Mouse (Mus musculus): ENCODE data around the gene Supt7l. TPM values are rescaled to one million over a fixed set of nuclear protein-coding genes. Genes with fewer than 3 reads are reported as not detected.
A peak's percentile ranks its signal among the peaks of the same experiment; 100 is the strongest.
"Not testable (repeated sequence)": the region's sequence is repeated elsewhere in the genome, so short reads cannot be mapped to it uniquely, and the experiment has no call there.

Supt7l gene
- total RNA-seq (2021): 10 to 100 TPM; 13.5 to 13.6 TPM

GRCm38 (mm10) chr5:31527707-31528106 is at the start of gene Supt7l:
TSS of gene Supt7l (minus strand) at chr5:31527807.
- intact Hi-C loops (cut with DNase I); DNase-seq: not testable (repeated sequence)

- intact Hi-C loops (cut with DNase I): no loop called here
- no peak for DNase-seq
These were observed 49.0 kb upstream of the Supt7l start for GRCm38 (mm10) chr5:31576539-31576975.

- intact Hi-C loops (cut with DNase I): loop anchor here (5.0 kb wide), 1 partner anchor 244 kb away; no protein-coding TSS in a partner anchor
- DNase-seq: no peak
These were observed 46.1 kb upstream of the Supt7l start for GRCm38 (mm10) chr5:31573722-31574121.

DNA sequence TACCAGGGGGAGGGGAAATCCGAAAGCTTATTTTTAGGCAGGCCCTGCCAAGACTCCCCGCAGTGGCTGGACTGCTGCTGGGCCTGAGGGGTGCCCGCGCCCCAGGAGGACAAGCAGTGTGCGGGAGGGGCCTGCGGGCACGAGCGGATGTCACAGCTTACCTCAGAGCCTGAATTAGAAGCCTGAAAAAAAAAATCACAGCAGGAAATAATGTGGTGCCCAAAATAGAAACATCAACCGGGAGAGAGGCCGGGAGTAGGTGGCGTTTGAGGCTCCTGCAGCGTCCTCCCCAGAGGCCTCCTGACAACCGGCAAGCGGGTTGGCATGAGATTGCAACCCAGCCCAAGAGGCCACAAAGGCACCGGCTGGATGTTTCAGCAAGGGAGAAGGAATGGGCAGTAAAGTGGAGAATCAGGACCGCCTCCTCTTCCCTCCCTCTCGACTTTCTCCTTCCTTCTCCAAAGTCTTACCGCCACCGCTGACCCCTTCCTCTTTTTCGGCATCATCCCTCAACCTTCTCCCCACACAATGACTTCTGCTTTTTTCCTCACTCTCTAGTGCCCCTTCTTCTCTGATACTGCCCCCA is 43.5 kb upstream of the Supt7l start:
- peak; percentile 63 to 69 for DNase-seq
- intact Hi-C loops (cut with DNase I): loop anchor here (2.0 to 5.0 kb wide), 2 partner anchors 26 to 246 kb away; partner anchors contain the start of gene Mrpl33

DNA sequence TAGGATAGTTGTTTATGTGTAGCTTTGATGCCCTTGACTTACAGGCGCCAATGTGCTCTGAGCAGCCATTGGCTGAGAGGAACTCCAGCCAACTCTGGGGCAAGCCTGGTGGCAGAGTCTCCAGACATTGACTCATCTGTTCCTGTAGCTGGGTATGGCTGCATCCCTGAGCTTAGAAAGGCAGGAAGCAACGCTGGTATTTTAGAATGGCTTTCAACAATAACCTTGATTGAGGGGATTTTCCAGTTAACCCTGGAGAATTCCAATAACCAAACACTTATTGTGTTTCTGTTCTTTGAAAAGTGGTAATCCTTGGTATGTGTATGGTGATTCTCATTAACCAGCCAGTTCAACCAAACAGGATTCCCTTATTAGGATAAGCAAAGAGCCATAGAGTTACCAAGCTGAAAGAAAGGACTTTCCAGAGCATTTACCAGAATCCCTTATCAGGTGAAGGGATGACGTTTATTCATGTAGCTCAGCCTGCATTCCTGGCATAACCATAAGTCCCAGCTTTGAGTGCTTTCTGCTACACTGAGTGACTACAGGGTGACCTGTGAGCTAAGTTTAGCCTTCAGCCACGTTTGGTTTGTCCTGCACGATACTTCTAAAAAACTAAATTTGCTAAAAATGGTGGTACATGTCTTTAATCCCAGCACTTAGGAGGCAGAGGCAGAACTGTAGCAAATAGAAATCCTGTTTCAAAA is 40.5 kb upstream of the Supt7l start:
- DNase-seq: no peak
- intact Hi-C loops (cut with DNase I): no loop called here

DNA sequence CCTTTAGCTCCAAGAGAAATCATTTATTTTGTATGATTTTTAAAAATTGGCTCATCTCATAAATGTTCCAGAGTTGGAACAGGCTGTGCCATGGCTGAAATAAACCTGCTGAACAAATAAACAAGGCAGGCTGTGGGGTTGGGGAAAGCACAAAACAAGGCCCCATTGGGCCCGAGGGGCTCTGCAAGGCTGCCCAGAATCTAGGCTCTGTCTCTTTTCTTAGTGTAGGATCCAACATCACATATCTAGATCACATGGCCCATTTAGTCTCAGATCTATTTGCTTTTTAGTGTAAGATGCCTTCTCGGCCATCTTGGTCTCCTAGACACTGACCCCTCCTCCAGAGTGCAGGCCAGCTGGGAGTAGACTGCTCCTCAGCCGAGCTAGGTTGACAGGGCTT is 38.9 kb upstream of the Supt7l start:
- DNase-seq: no peak
- intact Hi-C loops (cut with DNase I): no loop called here

DNA sequence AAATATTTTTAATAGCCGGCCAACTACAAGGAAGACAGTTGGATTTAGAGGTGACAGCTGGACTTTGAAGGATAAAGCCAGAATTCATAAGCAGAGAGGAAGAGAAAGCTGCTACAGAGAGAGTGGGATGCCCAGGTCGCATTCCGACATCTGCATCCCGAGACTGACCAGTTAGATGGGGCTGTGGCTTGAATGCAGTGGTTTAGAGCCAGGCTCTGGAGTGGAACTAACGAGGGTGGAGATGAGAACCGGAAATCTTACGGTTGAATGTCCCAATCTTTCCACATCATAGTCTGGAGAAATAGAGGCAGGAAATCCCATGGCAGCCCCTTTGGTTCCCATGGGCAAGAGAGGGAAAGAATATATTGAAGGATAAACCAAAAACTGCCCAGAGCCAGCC is 38.4 kb upstream of the Supt7l start:
- intact Hi-C loops (cut with DNase I): no loop called here
- no peak for DNase-seq

DNA sequence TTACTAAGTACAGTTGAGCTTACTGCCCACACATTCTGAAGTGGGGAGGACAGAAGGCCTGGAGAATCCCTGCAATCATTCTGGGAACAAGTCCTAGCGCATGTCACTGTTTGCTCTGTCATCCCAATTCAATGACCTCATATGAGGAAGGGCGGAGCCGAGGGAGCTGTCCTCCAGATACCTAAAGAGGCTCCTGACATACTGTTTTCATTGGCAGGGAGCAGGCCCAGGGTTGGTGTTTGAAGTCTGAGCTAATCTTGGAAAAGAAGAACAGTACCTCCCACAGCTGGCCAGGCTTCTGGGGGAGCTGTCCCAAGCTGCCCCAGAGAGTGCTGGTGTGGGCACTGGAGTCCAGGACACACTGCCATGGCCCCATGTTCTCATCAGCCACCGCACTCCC is 37.4 kb upstream of the Supt7l start:
- peak; percentile 47 to 64 for DNase-seq
- intact Hi-C loops (cut with DNase I): loop anchor here (2.0 to 5.0 kb wide), 3 partner anchors 312 to 752 kb away; no protein-coding TSS in a partner anchor

- intact Hi-C loops (cut with DNase I): loop anchor here (1.0 to 5.0 kb wide), 8 partner anchors 33 to 753 kb away; partner anchors contain the start of gene Mrpl33
- DNase-seq: peak in 1 of 2 experiments; percentile 31
These were observed 36.3 kb upstream of the Supt7l start for GRCm38 (mm10) chr5:31563905-31564304.

DNA sequence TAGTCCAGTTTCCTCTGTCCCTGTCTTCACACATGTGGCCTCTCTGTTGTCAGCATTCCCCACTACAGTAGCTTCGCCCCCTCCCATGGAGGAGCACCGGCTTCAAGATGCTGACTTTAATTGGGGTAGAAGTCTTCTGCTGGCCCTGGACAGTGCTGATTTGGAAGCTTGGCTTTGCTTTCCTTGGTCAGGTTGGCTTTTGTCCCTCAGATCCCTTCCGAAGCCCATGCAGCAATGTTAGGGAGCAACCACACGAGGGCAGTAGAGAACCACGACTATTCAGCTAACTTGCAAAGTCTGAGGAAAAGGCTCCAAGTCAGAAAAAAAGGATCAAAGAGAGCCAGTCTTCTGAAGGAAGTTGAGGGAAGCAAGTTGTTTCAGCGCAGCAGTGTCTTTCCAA is 35.9 kb upstream of the Supt7l start:
- intact Hi-C loops (cut with DNase I): loop anchor here (1.0 to 5.0 kb wide), 7 partner anchors 33 to 754 kb away; partner anchors contain the start of gene Mrpl33
- DNase-seq: peak; percentile 78

DNA sequence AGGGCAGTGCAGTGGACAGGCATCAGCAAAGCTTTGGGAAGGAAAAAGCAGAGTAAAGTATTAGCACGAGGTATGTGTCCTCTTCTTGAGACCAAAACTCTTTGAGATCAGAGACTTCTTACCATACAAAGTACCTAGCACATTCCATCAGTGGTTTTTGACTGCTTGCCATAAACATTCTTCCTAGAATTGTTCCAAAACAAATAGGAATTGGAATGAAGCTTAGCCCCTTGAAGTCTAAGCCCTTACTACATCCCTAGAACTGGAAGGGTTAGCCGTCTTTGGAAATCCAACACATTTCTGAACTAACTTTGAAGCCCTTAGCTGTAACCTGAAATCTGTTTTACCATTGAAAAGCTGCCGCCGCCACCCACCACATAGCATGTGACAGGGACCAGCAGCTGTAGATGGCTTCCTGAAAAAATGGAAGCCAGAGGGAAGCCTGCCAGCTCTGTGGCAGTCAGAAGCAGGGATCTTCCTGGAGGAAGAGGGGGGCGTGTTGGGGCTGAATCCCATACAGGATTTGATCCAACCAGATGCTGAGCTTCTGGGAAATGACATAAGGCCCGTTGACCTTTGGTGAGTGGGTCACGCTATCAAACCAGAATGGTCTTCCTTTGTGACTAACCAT is 34.5 kb upstream of the Supt7l start:
- intact Hi-C loops (cut with DNase I): loop anchor here (2.0 to 5.0 kb wide), 6 partner anchors 35 to 755 kb away; partner anchors contain the start of gene Mrpl33
- DNase-seq: peak; percentile 38 to 50

DNA sequence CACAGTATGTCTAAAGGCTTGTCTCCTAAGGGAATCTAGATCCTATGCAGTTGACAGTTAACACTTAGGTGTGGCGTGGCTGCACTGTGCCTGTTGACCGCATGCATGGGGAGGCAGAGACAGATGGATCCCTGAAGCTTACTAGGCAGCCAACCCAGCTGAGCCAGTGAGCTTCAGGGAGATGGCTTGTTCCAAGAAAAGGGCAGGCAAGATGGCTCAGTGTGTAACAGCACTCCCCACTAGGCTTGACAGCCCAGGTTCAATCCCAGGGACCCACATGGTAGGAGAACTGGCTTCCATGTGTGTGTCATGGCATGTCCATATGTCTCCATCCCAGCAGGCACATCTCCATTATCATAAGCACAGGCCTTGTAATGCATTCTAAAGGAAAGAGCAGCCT is 32.7 kb upstream of the Supt7l start:
- intact Hi-C loops (cut with DNase I): loop anchor here (5.0 kb wide), 2 partner anchors 367 to 757 kb away; no protein-coding TSS in a partner anchor
- no peak for DNase-seq

GRCm38 (mm10) chr5:31559401-31559800 is 31.8 kb upstream of the Supt7l start:
- intact Hi-C loops (cut with DNase I): no loop called here
- DNase-seq: no peak

- no peak for DNase-seq
- intact Hi-C loops (cut with DNase I): no loop called here
These were observed 7.6 kb upstream of the Supt7l start for GRCm38 (mm10) chr5:31535228-31535627.

DNA sequence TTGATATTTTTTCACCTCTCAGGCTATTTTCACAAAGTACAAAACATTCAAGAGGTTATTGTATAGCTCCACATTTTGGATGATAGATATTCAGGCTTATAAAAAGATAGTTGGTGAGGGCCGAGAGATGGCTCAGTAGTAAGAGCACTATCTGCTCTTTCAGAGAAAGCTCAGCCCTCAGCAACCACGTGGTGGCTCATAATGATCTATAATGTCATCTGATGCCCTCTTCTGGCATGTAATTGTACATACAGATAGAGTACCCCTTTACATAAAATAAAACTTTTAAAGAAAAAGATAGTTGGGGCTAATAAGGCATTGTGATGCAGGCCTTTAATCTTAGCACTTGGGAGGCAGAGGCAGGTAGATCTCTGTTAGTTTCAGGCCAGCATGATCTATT is 953 bp upstream of the Supt7l start:
- intact Hi-C loops (cut with DNase I): no loop called here
- DNase-seq: no peak

- intact Hi-C loops (cut with DNase I): no loop called here
- no peak for DNase-seq
These were observed 408 bp downstream of the Supt7l start for GRCm38 (mm10) chr5:31527117-31527680.

DNA sequence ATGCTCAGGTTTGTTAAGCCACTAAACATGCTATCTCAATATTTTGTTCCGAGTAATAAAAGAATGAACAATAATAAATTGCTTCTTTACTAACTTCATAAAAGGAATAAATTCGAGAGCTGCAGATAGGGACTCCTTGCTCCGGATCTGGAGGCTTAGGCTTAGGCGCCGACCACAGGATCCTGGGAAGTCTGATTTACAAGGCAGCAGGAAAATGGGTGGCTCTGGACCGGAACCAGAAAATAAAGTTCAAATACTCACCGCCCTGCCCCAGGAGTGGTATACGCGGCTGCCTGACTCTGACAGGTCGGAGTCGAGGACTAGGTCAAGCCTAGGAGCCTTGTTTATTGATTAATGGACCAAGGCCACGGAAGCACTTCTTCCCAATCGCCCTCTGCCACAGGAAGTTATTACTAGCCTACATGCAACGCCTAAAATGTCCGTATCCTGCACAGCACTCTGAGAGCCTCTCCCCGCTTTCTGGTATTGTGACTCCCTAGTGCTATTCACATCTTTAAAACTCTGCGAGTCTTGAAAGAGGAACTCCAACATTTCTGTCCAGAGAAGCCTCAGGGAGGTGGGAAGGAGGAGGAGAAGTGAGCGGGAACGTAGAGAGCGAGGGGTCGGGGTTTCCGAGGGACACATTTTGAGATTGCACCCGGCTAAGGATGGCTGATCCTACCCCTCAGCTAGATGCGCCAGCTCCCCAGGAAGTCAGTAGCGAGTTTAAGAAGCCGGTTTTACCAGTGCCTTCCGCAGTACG is 1.1 kb downstream of the Supt7l start, which contains the start of gene Slc4a1ap:
TSS of gene Slc4a1ap (plus strand) at position 642 of the 763 bp plus-strand sequence.
- intact Hi-C loops (cut with DNase I): no loop called here
- peak; percentile 83 to 91 for DNase-seq

- intact Hi-C loops (cut with DNase I): no loop called here
- DNase-seq: no peak
These were observed 7.1 kb downstream of the Supt7l start for GRCm38 (mm10) chr5:31520556-31520955.

DNA sequence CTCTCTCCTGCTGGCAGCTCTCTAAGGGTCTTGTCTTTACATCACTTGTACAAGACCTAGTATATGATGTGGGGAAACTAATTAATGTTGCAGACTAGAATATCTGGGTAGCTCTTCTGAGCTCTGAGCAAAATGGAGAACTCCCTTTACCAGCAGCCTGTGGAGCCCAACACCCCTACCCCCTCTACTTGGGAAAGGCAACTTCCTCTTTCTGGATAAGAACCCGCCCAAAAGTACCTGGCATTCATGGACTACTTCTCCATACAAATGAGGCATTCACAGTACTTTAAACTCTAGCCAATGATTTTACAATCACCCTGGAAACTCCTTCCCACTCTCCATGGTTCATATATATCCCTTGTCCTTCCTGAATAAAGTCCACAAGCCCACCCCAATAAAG is 15.1 kb downstream of the Supt7l start:
- intact Hi-C loops (cut with DNase I): no loop called here

DNA sequence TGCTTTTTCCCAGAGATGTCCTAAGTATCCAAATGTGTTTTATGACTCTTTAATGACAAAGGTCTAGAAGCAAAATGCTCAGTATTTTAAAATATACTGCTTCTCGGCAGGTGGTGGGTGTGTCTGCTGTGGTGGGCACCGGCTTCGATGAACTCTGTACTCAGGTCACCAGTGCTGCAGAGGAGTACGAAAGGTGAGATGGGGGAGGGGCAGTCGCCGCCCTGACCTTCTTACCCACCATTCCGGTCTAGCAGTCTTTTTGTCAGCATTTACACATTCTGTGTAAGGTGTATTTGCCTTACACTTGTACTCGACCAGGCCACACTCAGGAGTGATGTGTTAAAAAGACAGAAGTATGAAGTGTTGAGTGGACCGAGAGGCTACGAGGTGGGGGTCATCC is 22.8 kb downstream of the Supt7l start:
- intact Hi-C loops (cut with DNase I): no loop called here
- DNase-seq: no peak

More for the DNA sequence above, 15.1 kb downstream of the Supt7l start:
- DNase-seq: no peak

All from heart, postnatal 36 days (tissue).